Comparison of ENCODE assay signal across 9 mouse cellular contexts in the genomic region with DNA sequence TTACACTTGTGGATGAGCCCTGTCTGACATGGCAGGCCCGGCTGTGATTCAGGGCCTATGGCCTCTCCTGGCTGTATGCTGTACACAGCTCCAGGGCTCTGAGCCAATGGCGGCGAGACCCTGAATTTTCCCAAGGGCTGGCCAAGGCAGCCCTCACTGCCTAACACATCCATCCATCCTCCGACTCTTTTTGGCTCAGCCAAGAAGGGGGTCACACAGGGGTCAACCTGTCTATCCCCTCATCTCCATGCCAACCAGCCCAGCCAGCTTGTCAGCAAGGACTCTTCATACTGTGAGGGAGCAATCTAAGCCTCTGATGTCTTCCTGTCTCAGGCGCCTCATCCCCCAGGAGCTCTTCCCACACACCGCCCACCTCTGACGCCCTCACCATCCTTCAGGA. TPM values are rescaled to one million over a fixed set of nuclear protein-coding genes. Genes with fewer than 3 reads are reported as not detected.
A peak's percentile ranks its signal among the peaks of the same experiment; 100 is the strongest.
DNase-seq lines count a peak whose midpoint lies in the region; ATAC-seq and TF ChIP-seq lines count a peak whose summit lies in the region.
"Had no signal": no experiment of that assay in that cellular context is flagged by ENCODE, and none has a peak within 500 bp of the region (broad histone marks: within the 10 kb centered on the region; RNA-seq: fewer than 3 reads in every experiment).

No protein-coding gene starts in this region.

- no peaks in the 10 kb centered on the region for H3K27me3 ChIP-seq in kidney, postnatal 0 days (ENCODE audit: insufficient read depth, low read length)
- H3K27me3 ChIP-seq in heart, embryonic 16.5 days (ENCODE audit: control insufficient read depth, insufficient read depth, low read length) = no peaks in the 10 kb centered on the region

- 0 out of 2 replicates have a peak overlapping the region, but pooled peaks have one; percentile 1 for H3K27ac ChIP-seq in kidney, postnatal 0 days
- peak overlapping the region; percentile 47 for H3K27ac ChIP-seq in bone marrow, adult 2 months (ENCODE audit: control insufficient read depth, insufficient read depth, low read depth, low read length, poor library complexity)
- H3K27ac ChIP-seq in heart, embryonic 16.5 days (ENCODE audit: low read length) = peak overlapping the region; percentile 0; the same call in 1 of the 2 replicates

- H3K9me3 ChIP-seq in kidney, postnatal 0 days (replicated peaks; ENCODE audit: low read length) = no peaks in the 10 kb centered on the region
- no peaks in the 10 kb centered on the region for H3K9me3 ChIP-seq in heart, embryonic 16.5 days (replicated peaks; ENCODE audit: control insufficient read depth, low read length)

- no peak overlapping the region for H3K9ac ChIP-seq in kidney, postnatal 0 days (ENCODE audit: low read depth, low read length)
- no peak overlapping the region for H3K9ac ChIP-seq in heart, embryonic 16.5 days (ENCODE audit: low read length)

- 37% methylated on average over 7 of the region's 7 CpGs for WGBS in kidney, postnatal 0 days
- WGBS in bone marrow, adult 2 months = 85% methylated on average over 7 of the region's 7 CpGs
- WGBS in heart, embryonic 16.5 days = 44% methylated on average over 7 of the region's 7 CpGs

- 0 out of 2 replicates have a peak, but pooled peaks have one; percentile 10 for ATAC-seq in kidney, postnatal 0 days (replicated peaks; ENCODE audit: low FRiP score, low read depth)
- peak; percentile 47 for ATAC-seq in heart, embryonic 16.5 days (replicated peaks; ENCODE audit: extremely low read depth, insufficient read depth, low FRiP score)

- H3K4me2 ChIP-seq in kidney, postnatal 0 days (ENCODE audit: low read length) = no peak overlapping the region
- no peak overlapping the region for H3K4me2 ChIP-seq in heart, embryonic 16.5 days (ENCODE audit: low read depth, low read length)

- TF ChIP-seq CTCF in kidney, postnatal 0 days (IDR thresholded peaks at IDR 0.05; ENCODE audit: low read depth) = no peak
- no peak for TF ChIP-seq CTCF in bone marrow, adult 2 months (IDR thresholded peaks at IDR 0.05; ENCODE audit: control insufficient read depth, insufficient read depth, low read length)

- peaks cover 13% of the 10 kb centered on the region for H3K4me1 ChIP-seq in kidney, postnatal 0 days (replicated peaks; ENCODE audit: insufficient read depth, low read length)
- H3K4me1 ChIP-seq in bone marrow, adult 2 months (ENCODE audit: control insufficient read depth, insufficient read depth, low read length) = peaks cover 15% of the 10 kb centered on the region
- H3K4me1 ChIP-seq in heart, embryonic 16.5 days (ENCODE audit: control insufficient read depth, insufficient read depth, low read length) = peaks cover 21% of the 10 kb centered on the region

- DNase-seq in kidney, postnatal 0 days (ENCODE audit: low spot score) = no peak
- no peak for DNase-seq in kidney, adult 9 months
- peak; percentile 84 for DNase-seq in mesoderm, embryonic 11.5 days (ENCODE audit: low read depth, low spot score)
- DNase-seq in natural killer cell, adult 2 months (ENCODE audit: low spot score in 2 of 2) = no peak
- no peak for DNase-seq in cerebellum, postnatal 36 days
- DNase-seq in frontal cortex, postnatal 10 days (ENCODE audit: low spot score in 2 of 2) = no peak
- DNase-seq: thymus, adult 18-20 months had no signal

- H3K4me3 ChIP-seq in kidney, postnatal 0 days (replicated peaks; ENCODE audit: low read depth, low read length) = no peak overlapping the region
- no peak overlapping the region for H3K4me3 ChIP-seq in bone marrow, adult 2 months (replicated peaks; ENCODE audit: control insufficient read depth, low read depth, low read length)
- no peak overlapping the region for H3K4me3 ChIP-seq in heart, embryonic 16.5 days (ENCODE audit: low read length)

- peaks cover 30% of the 10 kb centered on the region; the same call in 1 of the 2 replicates for H3K36me3 ChIP-seq in kidney, postnatal 0 days (ENCODE audit: insufficient read depth, low read length)
- H3K36me3 ChIP-seq in heart, embryonic 16.5 days (ENCODE audit: control insufficient read depth, insufficient read depth) = 0 out of 2 replicates have a peak, but pooled peaks cover 4% of the 10 kb centered on the region

- TF ChIP-seq POLR2A in bone marrow, adult 2 months (IDR thresholded peaks at IDR 0.05; ENCODE audit: borderline replicate concordance, control insufficient read depth, low read depth, low read length) = no peak

RNA-seq across cellular contexts. Expression of a gene that starts 29.4 kb away (rescaled TPM):
- polyA plus RNA-seq in kidney, postnatal 0 days (2015; fragmentation: Nextera tagmentation; extraction: Ambion mirVana) = 42.6 and 44.5 TPM in 2 replicates
- 23.5 and 48.3 TPM in 2 replicates for polyA plus RNA-seq in bone marrow, adult 2 months (2011; ENCODE audit: insufficient read depth, insufficient read length, low replicate concordance, missing spikeins)
- 33.4 and 34.4 TPM in 2 replicates for polyA plus RNA-seq in heart, embryonic 16.5 days (2015; fragmentation: Nextera tagmentation; extraction: Ambion mirVana)

RNA-seq across cellular contexts. Expression of a gene that starts 51.3 kb away (rescaled TPM):
- 26.2 and 27.0 TPM in 2 replicates for polyA plus RNA-seq in kidney, postnatal 0 days (2015; fragmentation: Nextera tagmentation; extraction: Ambion mirVana)
- polyA plus RNA-seq in bone marrow, adult 2 months (2011; ENCODE audit: insufficient read depth, insufficient read length, low replicate concordance, missing spikeins) = 31.6 and 60.1 TPM in 2 replicates
- polyA plus RNA-seq in heart, embryonic 16.5 days (2015; fragmentation: Nextera tagmentation; extraction: Ambion mirVana) = 36.1 and 36.7 TPM in 2 replicates

RNA-seq across cellular contexts. Expression of a gene that starts 57.2 kb away (rescaled TPM):
- 0.93 and 1.1 TPM in 2 replicates for polyA plus RNA-seq in kidney, postnatal 0 days (2015; fragmentation: Nextera tagmentation; extraction: Ambion mirVana)
- not detected in 2 replicates for polyA plus RNA-seq in bone marrow, adult 2 months (2011; ENCODE audit: insufficient read depth, insufficient read length, low replicate concordance, missing spikeins)
- polyA plus RNA-seq in heart, embryonic 16.5 days (2015; fragmentation: Nextera tagmentation; extraction: Ambion mirVana) = 1.2 and 1.4 TPM in 2 replicates
